Mouse (Mus musculus): ENCODE measurements around the gene Hectd2. TPM values are rescaled to one million over a fixed set of nuclear protein-coding genes. Genes with fewer than 3 reads are reported as not detected.

Gene Hectd2
- polyA plus RNA-seq, 2 experiments = 4.3 to 6.9 TPM

- TF ChIP-seq POLR2A (IDR thresholded peaks at IDR 0.05; ENCODE audit: borderline replicate concordance, extremely low read depth, insufficient read depth, insufficient read length) = no peak
Measured at GRCm38 (mm10) chr19:36535186-36535585, 19.3 kb upstream of the Hectd2 start.

GRCm38 (mm10) chr19:36535878-36536277, 18.6 kb upstream of the Hectd2 start:
- no peaks in the 10 kb centered on the region for H3K27me3 ChIP-seq (ENCODE audit: control insufficient read depth, insufficient read depth, low read length)
- H3K27ac ChIP-seq (replicated peaks; ENCODE audit: low read depth, low read length) = no peak overlapping the region
- DNase-seq (ENCODE audit: low spot score) (no peak), ATAC-seq (ENCODE audit: low FRiP score, low read depth) (no peak)
- H3K9ac ChIP-seq (ENCODE audit: low read depth, low read length, severe bottlenecking) = no peak overlapping the region
- H3K4me3 ChIP-seq (replicated peaks; ENCODE audit: low read length) = no peak overlapping the region
- WGBS = 55% methylated on average over 6 of the region's 6 CpGs
- H3K4me1 ChIP-seq (ENCODE audit: control insufficient read depth, insufficient read depth, low read length) = peaks cover 13% of the 10 kb centered on the region
- no peaks in the 10 kb centered on the region for H3K9me3 ChIP-seq (ENCODE audit: control insufficient read depth, low read length)
- no peaks in the 10 kb centered on the region for H3K36me3 ChIP-seq (ENCODE audit: control insufficient read depth, insufficient read depth, low read length)
- no peak overlapping the region for H3K4me2 ChIP-seq (replicated peaks; ENCODE audit: low read depth, low read length, severe bottlenecking)
- no peak for TF ChIP-seq POLR2A (IDR thresholded peaks at IDR 0.05; ENCODE audit: borderline replicate concordance, extremely low read depth, insufficient read depth, insufficient read length)

More at GRCm38 (mm10) chr19:36535186-36535585, 19.3 kb upstream of the Hectd2 start:
- DNase-seq (ENCODE audit: low spot score) (no peak), ATAC-seq (ENCODE audit: low FRiP score, low read depth) (no peak)
- Histone ChIP-seq H3K27ac (replicated peaks; ENCODE audit: low read depth, low read length) (no peak overlapping the region), H3K4me1 (ENCODE audit: control insufficient read depth, insufficient read depth, low read length) (peaks cover 13% of the 10 kb centered on the region), H3K27me3 (ENCODE audit: control insufficient read depth, insufficient read depth, low read length) (no peaks in the 10 kb centered on the region), H3K9ac (ENCODE audit: low read depth, low read length, severe bottlenecking) (no peak overlapping the region), H3K4me3 (replicated peaks; ENCODE audit: low read length) (no peak overlapping the region), H3K36me3 (ENCODE audit: control insufficient read depth, insufficient read depth, low read length) (no peaks in the 10 kb centered on the region), H3K9me3 (ENCODE audit: control insufficient read depth, low read length) (no peaks in the 10 kb centered on the region), H3K4me2 (replicated peaks; ENCODE audit: low read depth, low read length, severe bottlenecking) (0 out of 2 replicates have a peak overlapping the region, but pooled peaks have one; percentile 39)
- 66% methylated on average over 2 of the region's 2 CpGs for WGBS

- no peak overlapping the region for H3K27ac ChIP-seq (replicated peaks; ENCODE audit: low read depth, low read length)
- DNase-seq (ENCODE audit: low spot score) (no peak), ATAC-seq (ENCODE audit: low FRiP score, low read depth) (no peak)
- H3K36me3 ChIP-seq (ENCODE audit: control insufficient read depth, insufficient read depth, low read length) = no peaks in the 10 kb centered on the region
- no peak overlapping the region for H3K4me3 ChIP-seq (replicated peaks; ENCODE audit: low read length)
- H3K27me3 ChIP-seq (ENCODE audit: control insufficient read depth, insufficient read depth, low read length) = no peaks in the 10 kb centered on the region
- no peaks in the 10 kb centered on the region for H3K9me3 ChIP-seq (ENCODE audit: control insufficient read depth, low read length)
- H3K4me1 ChIP-seq (ENCODE audit: control insufficient read depth, insufficient read depth, low read length) = peaks cover 13% of the 10 kb centered on the region
- 90% methylated on average over 11 of the region's 11 CpGs for WGBS
- TF ChIP-seq POLR2A (IDR thresholded peaks at IDR 0.05; ENCODE audit: borderline replicate concordance, extremely low read depth, insufficient read depth, insufficient read length) = no peak
- no peak overlapping the region for H3K9ac ChIP-seq (ENCODE audit: low read depth, low read length, severe bottlenecking)
- H3K4me2 ChIP-seq (replicated peaks; ENCODE audit: low read depth, low read length, severe bottlenecking) = no peak overlapping the region
Measured at GRCm38 (mm10) chr19:36536929-36537328, 17.5 kb upstream of the Hectd2 start.

GRCm38 (mm10) chr19:36538528-36538927, 15.9 kb upstream of the Hectd2 start:
- no peak; the same call in 1 of the 2 replicates for ATAC-seq (ENCODE audit: low FRiP score, low read depth)
- 13% methylated on average over 4 of the region's 4 CpGs for WGBS

GRCm38 (mm10) chr19:36539311-36539710, 15.1 kb upstream of the Hectd2 start:
- no peak overlapping the region for H3K4me2 ChIP-seq (replicated peaks; ENCODE audit: low read depth, low read length, severe bottlenecking)
- peaks cover 13% of the 10 kb centered on the region for H3K4me1 ChIP-seq (ENCODE audit: control insufficient read depth, insufficient read depth, low read length)
- no peaks in the 10 kb centered on the region for H3K36me3 ChIP-seq (ENCODE audit: control insufficient read depth, insufficient read depth, low read length)
- no peak overlapping the region for H3K4me3 ChIP-seq (replicated peaks; ENCODE audit: low read length)
- DNase-seq (ENCODE audit: low spot score) = no peak
- H3K9ac ChIP-seq (ENCODE audit: low read depth, low read length, severe bottlenecking) = no peak overlapping the region
- no peaks in the 10 kb centered on the region for H3K9me3 ChIP-seq (ENCODE audit: control insufficient read depth, low read length)
- ATAC-seq (ENCODE audit: low FRiP score, low read depth) = no peak
- 97% methylated on average over 2 of the region's 2 CpGs for WGBS
- no peak overlapping the region for H3K27ac ChIP-seq (replicated peaks; ENCODE audit: low read depth, low read length)
- H3K27me3 ChIP-seq (ENCODE audit: control insufficient read depth, insufficient read depth, low read length) = no peaks in the 10 kb centered on the region
- TF ChIP-seq POLR2A (IDR thresholded peaks at IDR 0.05; ENCODE audit: borderline replicate concordance, extremely low read depth, insufficient read depth, insufficient read length) = no peak

More at GRCm38 (mm10) chr19:36538528-36538927, 15.9 kb upstream of the Hectd2 start:
- Histone ChIP-seq H3K4me1 (ENCODE audit: control insufficient read depth, insufficient read depth, low read length) (peaks cover 13% of the 10 kb centered on the region), H3K27ac (replicated peaks; ENCODE audit: low read depth, low read length) (no peak overlapping the region), H3K4me3 (replicated peaks; ENCODE audit: low read length) (no peak overlapping the region), H3K9ac (ENCODE audit: low read depth, low read length, severe bottlenecking) (no peak overlapping the region), H3K9me3 (ENCODE audit: control insufficient read depth, low read length) (no peaks in the 10 kb centered on the region), H3K4me2 (replicated peaks; ENCODE audit: low read depth, low read length, severe bottlenecking) (no peak overlapping the region), H3K36me3 (ENCODE audit: control insufficient read depth, insufficient read depth, low read length) (no peaks in the 10 kb centered on the region), H3K27me3 (ENCODE audit: control insufficient read depth, insufficient read depth, low read length) (no peaks in the 10 kb centered on the region)
- TF ChIP-seq POLR2A (IDR thresholded peaks at IDR 0.05; ENCODE audit: borderline replicate concordance, extremely low read depth, insufficient read depth, insufficient read length) = no peak
- DNase-seq (ENCODE audit: low spot score) = peak; percentile 87

Data from limb, embryonic 14.5 days (tissue).